Mouse (Mus musculus) CD8-positive naive resting alpha-beta T cell, adult 2 months (primary cell): ENCODE results near the gene Ubxn11.

ENCODE experiments used
- DNase-seq, 2 experiments: peaks; one replicate each; pipeline ENCODE4 v3.0.0; 2022; ENCODE audit warnings: low read depth in 2 of 2, low spot score in 2 of 2

Ubxn11 gene

GRCm38 (mm10) chr4:134118126-134118800, 15.9 kb downstream of the Ubxn11 start:
- peak in 1 of 2 experiments; percentile 55 for DNase-seq

- no peak for DNase-seq
Observed at GRCm38 (mm10) chr4:134119042-134119441, 16.7 kb downstream of the Ubxn11 start.

- DNase-seq: peak in 1 of 2 experiments; percentile 46
Observed at GRCm38 (mm10) chr4:134119644-134120043, 17.3 kb downstream of the Ubxn11 start.

GRCm38 (mm10) chr4:134120192-134120805, 17.9 kb downstream of the Ubxn11 start:
- no peak for DNase-seq

- no peak for DNase-seq
Observed at GRCm38 (mm10) chr4:134120916-134121315, 18.5 kb downstream of the Ubxn11 start.

GRCm38 (mm10) chr4:134121571-134121970, 19.2 kb downstream of the Ubxn11 start:
- DNase-seq: peak in 1 of 2 experiments; percentile 56

GRCm38 (mm10) chr4:134122281-134122680, 19.9 kb downstream of the Ubxn11 start:
- DNase-seq: no peak

- DNase-seq: no peak
Observed at GRCm38 (mm10) chr4:134123147-134123546, 20.8 kb downstream of the Ubxn11 start.

- peak; percentile 69 to 76 for DNase-seq
Observed at GRCm38 (mm10) chr4:134123680-134124551, 21.5 kb downstream of the Ubxn11 start.

GRCm38 (mm10) chr4:134125383-134126060, 23.2 kb downstream of the Ubxn11 start:
- DNase-seq: no peak

- no peak for DNase-seq
Observed at GRCm38 (mm10) chr4:134126300-134127120, 24.1 kb downstream of the Ubxn11 start.

- DNase-seq: no peak
Observed at GRCm38 (mm10) chr4:134127121-134127455, 24.7 kb downstream of the Ubxn11 start.

GRCm38 (mm10) chr4:134127793-134128192, 25.4 kb downstream of the Ubxn11 start:
- DNase-seq: no peak

- DNase-seq: peak; percentile 66 to 74
Observed at GRCm38 (mm10) chr4:134128221-134128982, 26.0 kb downstream of the Ubxn11 start, which contains the start of gene Sh3bgrl3. TSS of gene Sh3bgrl3 (minus strand) at chr4:134128789.

- no peak for DNase-seq
Observed at GRCm38 (mm10) chr4:134128983-134129362, 26.6 kb downstream of the Ubxn11 start.

GRCm38 (mm10) chr4:134129482-134129881, 27.1 kb downstream of the Ubxn11 start:
- no peak for DNase-seq

GRCm38 (mm10) chr4:134132117-134132516, 29.7 kb downstream of the Ubxn11 start:
- no peak for DNase-seq

GRCm38 (mm10) chr4:134132519-134133095, 30.2 kb downstream of the Ubxn11 start:
- no peak for DNase-seq

- DNase-seq: no peak
Observed at GRCm38 (mm10) chr4:134136280-134136926, 34.0 kb downstream of the Ubxn11 start.
